Mouse (Mus musculus) lung, postnatal 4 days (tissue): ENCODE results near the gene Chmp5.
"Not testable (repeated sequence)": the region's sequence is repeated elsewhere in the genome, so short reads cannot be mapped to it uniquely, and the experiment has no call there.

Experiments
- DNase-seq, 2 experiments: peaks; one replicate each; pipeline ENCODE4 v3.0.0; 2021

Gene Chmp5

DNA sequence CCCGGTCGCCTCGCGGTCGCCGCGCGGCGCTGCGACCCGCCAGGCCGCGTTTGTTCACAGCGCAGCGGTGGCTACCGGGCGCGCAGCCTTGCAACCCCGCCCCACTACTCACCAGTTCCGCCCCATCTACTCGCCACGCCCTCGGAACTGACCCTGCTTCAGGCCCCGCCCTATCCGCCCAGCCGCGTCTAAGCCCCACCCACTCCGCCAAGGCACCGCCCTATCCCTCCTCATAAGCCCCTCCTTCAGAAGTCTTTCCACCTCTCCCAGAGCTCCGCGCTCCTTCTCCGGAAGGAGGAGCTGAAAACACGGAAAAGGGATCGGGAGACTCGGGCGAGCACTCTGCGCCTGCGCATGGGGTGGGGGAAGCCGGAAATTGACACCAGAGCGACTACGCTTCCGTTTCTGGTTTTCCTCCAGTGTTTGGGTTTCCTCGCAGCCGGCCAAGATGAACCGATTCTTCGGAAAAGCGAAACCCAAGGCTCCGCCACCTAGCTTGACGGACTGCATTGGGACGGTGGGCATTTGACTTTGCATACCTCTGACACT is at the start of gene Chmp5, which contains the start of gene Bag1:
Gene Chmp5 (plus strand): TSS at position 248 of the 549 bp plus-strand sequence.
Gene Bag1 (minus strand): TSS at position 135 of the 549 bp plus-strand sequence.
- DNase-seq = peak; percentile 99 to 100

DNA sequence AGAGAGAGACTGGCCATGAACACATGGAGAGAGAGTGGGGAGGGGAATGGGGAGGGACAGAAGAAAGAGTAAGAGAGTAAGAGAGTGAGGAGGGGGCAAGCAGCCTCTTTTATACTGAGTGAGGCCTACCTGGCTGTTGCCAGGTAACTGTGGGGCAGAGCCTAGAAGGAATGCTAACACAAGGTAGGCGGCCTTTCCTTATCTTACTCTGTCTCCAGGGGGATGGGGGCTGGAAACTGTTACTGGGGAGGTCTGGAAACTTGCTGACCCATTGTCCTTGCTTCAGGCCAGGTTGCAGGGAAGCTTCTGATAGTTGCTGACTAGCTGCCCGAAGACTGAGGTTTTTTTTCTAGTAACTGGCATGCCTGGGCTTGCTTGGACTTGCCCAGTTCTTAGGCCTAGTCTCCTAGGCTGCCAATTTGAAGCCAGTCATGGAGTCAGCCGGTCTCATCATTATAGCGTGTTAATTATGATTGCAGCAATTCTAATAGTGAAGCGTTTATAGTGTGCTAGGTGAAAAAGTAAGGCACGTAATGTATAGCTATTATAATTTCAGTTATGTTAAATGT is 49.6 kb upstream of the Chmp5 start:
- no peak for DNase-seq

DNA sequence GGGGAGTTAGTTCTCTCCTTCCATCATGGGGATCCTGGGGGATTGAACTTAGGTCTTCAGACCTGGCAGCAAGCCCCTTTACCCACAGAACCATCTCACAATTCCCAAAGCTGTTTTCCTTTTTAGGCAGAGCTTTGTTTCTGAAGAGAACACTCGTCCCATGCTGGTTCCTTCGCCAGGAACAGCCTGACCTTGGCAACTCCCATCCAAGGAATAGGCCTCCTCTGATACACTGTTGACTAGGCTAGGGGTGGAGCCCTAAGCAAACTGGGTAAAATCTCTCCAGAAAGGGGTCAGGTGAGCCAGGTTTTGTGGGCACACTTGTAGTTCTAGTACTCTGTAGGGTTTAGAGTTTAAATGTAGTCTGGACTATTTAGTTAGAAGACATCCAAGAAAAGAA is 48.9 kb upstream of the Chmp5 start:
- DNase-seq = no peak

DNA sequence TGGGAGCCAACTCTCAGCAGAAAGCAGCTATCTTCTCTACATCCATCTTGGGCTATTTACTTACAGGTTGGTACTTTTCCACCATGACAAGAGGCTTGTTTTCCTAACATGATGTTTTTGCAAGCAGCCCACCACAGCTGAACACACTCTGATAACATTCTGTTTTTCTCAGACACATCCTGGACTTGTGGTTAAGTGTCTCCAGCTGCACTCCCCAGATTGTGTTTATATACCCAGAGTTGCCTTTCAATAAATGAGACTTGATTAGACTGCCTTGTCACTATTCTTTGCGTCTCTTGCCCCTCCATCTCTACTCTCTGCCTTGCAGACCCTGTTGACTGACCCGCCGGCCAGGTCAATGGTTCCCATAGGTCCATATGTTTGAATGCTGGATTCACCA is 48.1 kb upstream of the Chmp5 start:
- DNase-seq = no peak

DNA sequence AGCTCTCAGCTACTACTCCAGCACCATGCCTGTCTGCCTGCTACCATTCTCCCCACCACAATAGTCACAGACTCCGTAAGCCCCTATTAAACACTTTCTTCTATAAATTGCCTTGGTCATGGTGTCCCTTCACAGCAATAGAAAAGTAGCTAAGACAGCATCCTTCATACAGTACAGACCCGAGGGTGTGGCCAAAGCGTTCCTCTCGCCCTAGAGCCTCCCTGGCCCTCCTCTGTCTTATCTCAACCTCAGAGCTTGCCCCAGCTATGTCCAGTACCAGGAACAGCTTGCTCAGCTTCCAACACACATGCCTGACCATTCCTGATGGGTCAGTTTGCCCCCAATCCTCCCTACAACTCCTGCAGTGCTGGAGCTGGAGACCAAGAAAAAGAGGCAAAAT is 47.6 kb upstream of the Chmp5 start:
- DNase-seq = no peak

DNA sequence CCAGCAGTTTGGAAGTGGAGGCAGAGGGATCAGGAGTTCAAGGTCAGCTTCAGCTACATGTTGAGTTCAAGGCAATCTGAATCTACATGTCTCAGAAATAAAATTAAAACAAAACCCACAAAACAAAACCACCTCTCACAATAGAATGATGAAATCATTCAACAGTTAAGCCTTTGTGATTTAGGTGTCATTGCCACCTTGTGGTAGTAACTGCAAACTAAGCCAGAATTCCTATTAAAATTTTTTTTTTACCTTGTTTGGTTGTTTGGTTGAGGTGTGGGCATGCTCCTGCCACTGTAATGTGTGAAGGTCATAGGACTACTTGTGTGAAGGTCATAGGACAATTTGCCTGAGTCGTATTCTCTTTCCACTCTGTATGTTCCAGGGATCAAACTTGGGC is 41.9 kb upstream of the Chmp5 start:
- DNase-seq = peak in 1 of 2 experiments; percentile 21

DNA sequence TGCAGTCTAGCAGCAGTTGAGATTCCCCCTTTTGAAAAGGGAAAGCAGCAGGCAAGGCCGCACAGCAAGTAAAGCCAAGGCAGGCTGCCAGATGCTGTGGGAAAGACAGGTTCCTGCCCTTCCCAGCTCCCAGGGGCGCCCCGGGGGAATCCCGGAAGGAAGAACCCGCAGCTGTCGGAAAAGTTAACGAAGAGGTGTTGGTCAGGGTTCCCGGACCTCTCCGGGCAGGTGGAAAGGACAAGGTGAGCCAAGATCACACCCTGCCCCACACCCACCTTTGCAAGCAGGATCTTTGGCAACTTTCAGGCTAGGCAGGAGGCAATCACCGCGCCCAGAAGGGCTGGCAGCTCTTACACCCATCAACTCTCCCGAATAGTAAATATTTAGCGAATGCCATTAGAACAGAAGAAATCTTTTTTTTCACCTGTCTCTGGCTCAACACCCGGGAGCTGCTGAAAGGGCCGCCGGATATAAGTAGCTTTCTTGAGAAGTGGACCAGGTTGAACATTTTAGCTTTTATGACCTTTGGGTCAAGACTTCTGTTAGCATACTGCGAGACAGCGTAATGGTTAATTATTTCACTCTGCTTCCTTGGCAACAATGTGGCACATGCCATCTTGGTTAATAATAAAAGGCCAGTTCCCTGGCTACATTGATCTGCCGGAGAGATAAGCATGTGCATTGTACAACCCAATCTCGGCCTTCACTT is 39.8 kb upstream of the Chmp5 start:
- peak; percentile 60 to 80 for DNase-seq

DNA sequence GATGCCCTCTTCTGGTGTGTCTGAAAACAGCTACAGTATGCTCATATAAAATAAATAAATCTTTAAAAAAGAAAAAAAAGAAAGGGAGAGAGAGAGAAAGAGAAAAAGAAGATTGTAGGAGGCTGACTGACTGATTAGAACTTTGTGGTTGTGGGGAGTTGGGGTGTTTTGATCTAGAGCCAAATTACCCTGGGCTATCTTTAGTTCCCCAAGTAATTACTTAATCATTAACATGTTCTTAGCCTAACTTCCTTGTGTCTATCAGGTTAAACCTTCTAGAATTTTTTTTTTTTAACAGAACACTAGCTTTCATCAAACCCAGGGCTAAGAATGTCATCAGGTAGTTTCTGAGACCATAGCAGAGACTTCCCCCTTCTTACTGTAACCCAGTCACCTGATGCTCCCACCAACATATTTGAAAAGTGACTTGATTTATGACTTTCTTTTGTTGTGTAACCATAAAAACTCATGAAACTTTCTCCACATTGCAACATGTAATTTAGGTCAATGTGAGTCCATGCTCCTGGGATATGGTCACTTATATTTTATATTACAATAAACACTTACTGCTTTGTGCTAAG is 33.8 kb upstream of the Chmp5 start:
- no peak for DNase-seq

DNA sequence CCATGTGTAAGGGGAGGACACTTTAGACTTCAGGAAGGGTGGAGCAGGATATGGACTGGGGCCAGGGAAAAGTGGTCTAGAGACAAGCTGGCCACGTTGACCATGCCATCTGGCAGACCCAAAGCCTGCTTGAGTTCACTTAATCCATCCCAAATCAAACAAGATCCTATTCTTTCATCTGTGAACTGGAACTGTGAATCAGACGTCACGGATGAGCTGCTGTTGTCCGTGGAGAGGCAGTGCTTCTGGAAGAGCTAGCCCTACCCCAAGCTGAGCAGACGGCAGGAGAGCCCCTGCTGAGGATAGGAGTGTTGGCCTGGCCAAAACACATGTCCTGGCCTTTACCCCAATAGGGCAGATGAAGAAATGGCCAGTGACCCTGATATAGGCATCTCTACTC is 32.3 kb upstream of the Chmp5 start:
- DNase-seq = no peak

DNA sequence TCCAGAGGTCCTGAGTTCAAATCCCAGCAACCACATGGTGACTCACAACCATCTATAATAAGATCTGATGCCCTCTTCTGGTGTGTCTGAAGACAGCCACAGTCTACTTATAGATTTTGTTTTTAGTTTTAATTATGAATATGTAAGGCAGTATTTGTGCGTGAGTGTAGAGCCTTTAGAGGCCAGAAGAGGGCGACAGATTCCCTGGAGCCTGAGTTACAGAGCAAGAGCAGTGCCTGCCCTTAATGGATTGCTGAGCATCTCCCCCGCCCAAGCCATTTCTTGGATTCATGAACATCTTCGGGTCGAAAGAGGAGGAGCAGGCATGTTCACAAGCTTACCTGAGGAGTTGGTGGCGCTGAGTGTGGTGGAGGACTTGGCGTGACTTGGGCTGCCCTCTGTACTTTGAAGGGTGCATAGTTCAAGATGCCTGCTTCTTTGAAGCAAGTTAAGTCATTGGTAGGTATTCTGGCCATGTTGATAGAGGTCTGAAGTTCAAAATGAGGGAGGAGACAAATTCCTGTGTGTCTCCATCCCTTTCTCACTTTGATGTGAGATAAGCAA is 31.5 kb upstream of the Chmp5 start:
- DNase-seq = no peak

DNA sequence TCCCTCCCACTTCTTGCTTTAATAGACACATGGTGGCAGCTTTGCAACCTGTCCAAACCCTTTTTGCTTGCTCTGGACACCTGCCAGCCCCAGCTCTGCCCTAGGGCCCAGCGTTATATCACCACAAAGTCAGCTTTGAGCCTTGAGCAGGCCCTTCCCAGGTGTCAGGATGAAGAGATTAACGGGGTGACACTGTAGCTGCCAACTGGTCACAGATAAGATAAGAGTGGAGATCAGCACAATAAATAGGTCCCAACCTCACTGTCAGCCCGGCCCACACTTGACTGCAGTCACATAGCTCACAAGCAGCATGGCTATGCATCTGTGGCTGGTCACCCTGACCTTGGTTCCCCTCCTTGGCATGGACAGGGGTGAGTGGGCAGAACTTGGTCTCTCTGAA is 28.4 kb upstream of the Chmp5 start, which contains the start of gene Spink4:
Gene Spink4 (plus strand): TSS at position 268 of the 400 bp plus-strand sequence.
- DNase-seq = no peak

DNA sequence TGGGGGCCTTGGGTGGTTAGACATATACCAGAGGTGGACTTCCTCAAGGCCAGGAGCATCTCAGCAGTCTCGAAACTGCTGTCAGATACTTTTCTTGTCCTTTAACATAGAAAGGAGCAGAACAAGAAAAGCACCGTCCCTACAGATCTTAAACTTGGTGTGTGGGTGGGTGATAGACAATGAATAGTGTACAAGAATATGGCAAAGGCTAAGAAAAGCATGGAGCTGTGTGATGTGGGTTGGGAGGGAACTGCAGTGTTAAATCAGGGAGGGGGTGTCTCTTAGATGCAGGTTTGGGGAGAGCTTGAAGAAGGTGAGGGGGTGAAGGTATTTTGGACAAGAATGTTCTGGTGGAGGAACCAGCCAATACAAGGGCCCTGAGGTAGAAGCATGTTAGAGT is 27.6 kb upstream of the Chmp5 start:
- DNase-seq = no peak

DNA sequence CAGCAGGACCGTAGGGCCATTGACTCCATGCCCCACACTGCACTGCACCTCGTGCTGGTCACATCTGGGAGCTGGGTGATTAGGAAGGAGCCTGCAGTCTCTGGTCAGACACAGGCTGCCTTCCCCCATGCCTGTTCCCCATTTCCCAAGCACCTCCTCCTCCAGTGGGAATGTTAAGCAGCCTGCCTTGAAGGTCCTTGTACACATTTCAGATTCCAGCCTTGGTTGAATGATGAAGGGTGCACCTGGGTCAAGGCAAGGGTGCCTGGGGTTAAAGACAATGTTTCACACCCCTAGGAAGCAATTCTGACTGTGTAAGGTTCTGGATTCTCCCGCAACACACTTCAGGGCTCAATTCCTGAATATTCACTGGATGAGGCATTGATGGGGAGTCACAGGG is 26.9 kb upstream of the Chmp5 start:
- DNase-seq = no peak

DNA sequence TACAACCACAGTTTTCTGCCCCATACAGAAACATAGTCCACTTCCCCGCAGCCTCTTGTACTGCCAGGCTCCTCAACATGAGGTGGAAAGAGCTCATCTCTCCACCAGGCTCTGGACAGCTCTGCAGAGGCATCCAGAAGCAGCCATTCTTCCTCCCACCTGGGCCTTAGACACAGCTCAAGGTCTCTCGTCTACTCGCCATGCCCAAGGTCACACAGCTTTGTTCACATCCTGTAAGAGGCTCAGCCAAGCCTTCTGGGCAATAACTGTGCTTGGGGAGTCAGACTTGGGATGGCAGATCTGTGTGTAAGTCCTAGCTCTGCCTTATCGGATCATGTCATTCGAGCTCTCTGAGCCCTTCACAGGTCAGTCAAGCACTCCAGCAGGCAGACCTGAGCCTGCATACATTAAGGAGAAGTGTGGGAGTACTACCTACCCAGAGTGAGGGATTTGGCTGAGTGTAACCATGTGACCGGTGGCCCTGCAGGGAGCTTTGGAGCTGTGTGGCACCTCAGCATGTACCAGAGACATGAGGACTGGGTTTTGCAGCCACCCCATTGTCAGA is 25.0 kb upstream of the Chmp5 start:
- no peak for DNase-seq

DNA sequence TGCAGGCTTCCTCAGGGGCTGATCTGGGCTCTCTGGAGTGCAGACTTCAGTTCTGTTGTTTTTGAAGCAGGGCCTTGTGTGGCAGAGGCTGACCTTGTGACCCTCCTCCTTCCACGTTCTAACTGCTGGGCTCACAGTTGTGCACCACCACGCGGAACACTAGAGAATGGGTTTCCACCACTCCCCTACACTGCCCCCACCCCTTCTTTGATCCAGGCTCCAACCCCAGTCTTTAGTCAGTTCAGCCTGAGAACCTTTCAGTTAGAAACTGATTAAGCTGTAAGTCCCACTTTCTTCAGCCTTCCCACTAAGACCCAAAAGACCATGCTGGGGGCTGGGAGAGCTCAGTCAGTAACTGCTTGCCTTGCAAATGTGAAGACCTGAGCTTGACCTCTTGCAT is 22.6 kb upstream of the Chmp5 start:
- no peak for DNase-seq

DNA sequence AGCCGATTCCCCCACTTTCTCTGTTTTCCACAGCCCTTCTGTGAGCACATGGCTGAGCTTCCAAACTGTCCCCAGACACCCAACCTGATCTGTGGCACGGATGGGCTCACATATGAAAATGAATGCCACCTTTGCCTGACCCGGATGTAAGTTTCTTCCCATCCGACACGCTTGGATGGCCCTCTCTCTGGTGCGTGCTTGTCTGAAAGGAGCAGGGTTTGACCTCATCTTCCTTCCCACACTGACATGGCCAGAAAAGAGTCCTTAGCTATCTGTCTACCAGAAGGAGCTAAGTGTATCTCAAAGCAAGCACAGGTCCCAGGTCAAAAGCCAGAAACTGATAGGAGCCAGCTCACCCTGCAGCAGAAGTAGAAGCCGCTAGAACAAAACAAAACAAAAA is 19.2 kb upstream of the Chmp5 start:
- DNase-seq = no peak

DNA sequence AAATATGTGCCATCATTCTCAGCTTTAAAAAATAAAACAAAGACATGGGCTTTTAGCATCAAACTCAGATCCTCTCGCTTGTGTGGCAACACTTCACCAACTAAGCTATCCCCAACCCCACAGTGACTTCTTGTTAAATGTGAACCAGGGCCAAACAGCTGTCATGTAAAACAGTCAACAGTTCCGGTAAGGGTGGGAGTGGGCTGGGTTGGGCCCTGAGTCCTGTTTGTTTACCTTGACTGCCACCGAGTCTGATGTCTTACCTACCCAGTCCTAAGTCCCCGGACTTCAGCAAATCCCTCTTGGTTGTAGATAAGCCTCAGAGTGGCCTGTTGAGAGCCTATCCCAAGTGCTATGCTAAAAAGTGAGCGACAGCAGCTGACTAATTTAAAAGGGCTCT is 14.5 kb upstream of the Chmp5 start:
- no peak for DNase-seq

DNA sequence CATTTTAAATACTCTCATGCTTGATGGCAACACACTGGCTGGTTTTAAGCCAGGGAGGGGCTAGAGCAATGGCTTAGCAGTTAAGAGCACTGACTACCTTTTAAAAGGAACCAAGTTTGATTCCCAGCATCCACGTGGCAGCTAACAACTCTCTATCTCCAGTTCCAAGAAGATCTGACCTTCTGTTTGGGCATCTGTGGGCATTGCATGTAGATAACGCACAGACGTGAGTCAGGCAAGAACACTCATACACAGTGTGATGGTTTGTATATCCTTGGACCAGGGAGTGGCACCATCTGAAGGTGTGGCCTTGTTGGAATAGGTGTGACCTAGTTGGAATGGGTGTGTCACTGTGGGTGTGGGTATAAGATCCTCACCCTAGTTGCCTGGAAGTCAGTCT is 13.8 kb upstream of the Chmp5 start:
- DNase-seq = not testable (repeated sequence)

DNA sequence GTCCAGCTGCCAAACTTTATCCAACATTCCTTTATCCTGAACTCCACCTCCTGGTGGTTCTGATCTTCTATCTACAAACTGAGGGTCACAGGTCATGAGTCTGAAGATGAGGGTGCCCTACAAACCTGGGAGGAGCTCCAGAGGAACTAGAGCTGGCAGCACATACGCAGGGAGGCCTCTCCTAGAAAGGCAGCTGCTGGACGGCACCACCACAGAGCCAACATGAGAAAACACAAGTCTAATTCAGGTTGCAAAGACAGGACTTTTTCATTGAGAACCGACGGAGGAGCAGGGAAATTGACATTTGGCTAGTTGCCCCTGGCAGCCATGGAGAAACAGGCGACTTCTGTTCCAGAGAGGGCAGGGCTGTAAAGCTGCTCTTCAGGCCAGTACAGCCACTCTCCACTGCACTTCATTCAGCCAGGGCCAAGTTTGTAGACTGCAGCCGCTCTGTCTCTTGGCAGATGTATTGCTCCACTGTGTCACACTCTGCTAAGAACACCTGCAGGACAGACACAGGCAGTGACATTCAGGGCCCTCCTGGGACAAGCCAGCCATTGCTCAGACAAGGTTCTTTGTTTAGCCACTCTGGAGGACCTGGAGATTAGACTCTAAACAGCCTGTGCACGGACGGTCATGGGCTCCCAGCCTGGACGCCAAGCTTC is 11.9 kb upstream of the Chmp5 start:
- peak; percentile 8 to 52 for DNase-seq

DNA sequence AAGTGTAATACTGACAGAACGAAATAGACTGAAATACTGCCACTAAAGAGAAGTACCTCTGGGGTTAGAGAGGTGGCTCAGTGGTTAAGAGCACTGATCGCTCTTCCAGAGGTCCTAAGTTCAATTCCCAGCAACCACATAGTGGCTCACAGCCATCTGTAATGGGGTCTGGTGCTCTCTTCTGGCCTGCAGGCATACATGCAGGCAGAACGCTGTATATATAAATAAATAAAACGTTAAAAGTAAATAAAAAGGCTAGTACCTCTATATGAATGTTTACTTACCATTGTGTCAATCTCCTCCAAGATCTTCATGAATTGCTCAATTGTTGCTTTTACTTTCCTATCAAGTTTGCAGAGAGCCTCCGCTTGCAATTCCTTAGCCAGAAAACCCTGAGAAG is 9.4 kb upstream of the Chmp5 start:
- DNase-seq = no peak

DNA sequence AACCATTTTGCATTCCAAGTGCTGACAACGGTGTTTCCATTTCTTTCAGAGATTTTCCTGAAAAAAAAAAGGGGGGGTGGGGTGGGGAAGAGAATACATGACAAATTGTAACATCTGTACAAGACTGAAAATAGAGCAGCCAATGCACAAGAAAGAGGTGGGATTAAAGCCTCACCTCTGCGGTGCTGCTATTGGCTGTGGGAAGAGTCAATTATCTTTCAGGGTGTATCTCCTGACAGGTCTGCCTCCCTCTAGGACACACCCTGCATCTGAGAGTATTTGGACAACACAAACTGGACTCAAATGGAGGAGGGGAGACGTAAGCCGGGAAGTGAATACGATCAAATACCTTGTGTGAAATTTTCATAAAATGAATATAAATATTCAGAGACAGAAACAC is 4.6 kb upstream of the Chmp5 start:
- DNase-seq = no peak

DNA sequence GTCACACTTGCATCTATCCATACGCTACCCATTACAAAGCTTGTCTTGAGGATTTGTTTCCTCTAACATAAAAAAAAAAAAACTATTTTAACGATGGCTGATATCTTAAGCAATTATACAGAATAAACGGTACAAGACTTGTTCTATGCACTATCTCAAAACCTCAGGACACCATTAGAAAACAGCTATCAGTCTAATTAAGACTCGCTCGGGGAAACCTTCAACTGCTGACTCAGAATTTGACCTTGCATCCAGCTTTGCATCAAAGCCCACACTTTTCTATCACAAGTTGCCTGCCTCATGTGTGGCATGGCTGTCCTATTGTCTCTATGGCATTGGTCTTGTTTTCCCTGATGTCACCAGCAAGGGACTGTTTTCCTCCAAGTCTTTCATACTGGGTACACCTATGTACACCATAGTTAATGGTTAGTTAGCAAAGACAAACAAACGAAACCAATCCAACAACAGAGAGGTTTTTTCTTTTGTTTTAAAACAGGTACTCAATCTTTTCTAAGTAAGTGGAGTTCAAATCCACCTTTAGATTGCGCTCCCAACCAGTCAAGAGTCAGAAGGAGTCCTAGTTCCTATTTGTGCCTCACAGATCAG is 1.6 kb upstream of the Chmp5 start:
- DNase-seq = no peak
